Mouse (Mus musculus) liver, adult 2 months (tissue): ENCODE data around the gene Sh3bp4. TPM values are rescaled to one million over a fixed set of nuclear protein-coding genes. Genes with fewer than 3 reads are reported as not detected.
A peak's percentile ranks its signal among the peaks of the same experiment; 100 is the strongest.

Experiments used
- DNase-seq: peaks from one replicate; pipeline ENCODE4 v3.0.0-alpha.2; 2011; ENCODE audit warnings: low read depth, low spot score; ENCODE audit errors: extremely low read depth
- H3K27ac ChIP-seq: fragments of 200-500 bp; replicated peaks from 2 replicates; pipeline ENCODE4 v1.5.1; 2012; ENCODE audit warnings: low read depth, mild to moderate bottlenecking, control low read depth, inconsistent platforms, low read length; ENCODE audit not compliant: insufficient read depth
- H3K27me3 ChIP-seq: fragments of 200-500 bp; 2 replicates; pipeline ENCODE4 v1.6.1; 2012; ENCODE audit warnings: mild to moderate bottlenecking, moderate library complexity, low read length, inconsistent platforms; ENCODE audit not compliant: control insufficient read depth, insufficient read depth
- H3K36me3 ChIP-seq: fragments of 200-500 bp; 2 replicates; pipeline ENCODE4 v1.6.1; 2012; ENCODE audit warnings: low read length, inconsistent platforms; ENCODE audit not compliant: control insufficient read depth, insufficient read depth
- H3K4me1 ChIP-seq: fragments of 200-500 bp; 2 replicates; pipeline ENCODE4 v1.6.1; 2011; ENCODE audit warnings: low read length; ENCODE audit not compliant: control insufficient read depth, insufficient read depth
- H3K4me3 ChIP-seq: fragments of 200-500 bp; 2 replicates; pipeline ENCODE4 v1.5.1; 2011; ENCODE audit warnings: low read depth, mild to moderate bottlenecking, control low read depth, low read length, moderate library complexity; ENCODE audit not compliant: insufficient read depth
- H3K79me2 ChIP-seq: fragments of 200-500 bp; 2 replicates; pipeline ENCODE4 v1.6.1; 2012; ENCODE audit warnings: inconsistent platforms, mild to moderate bottlenecking, low read length, moderate library complexity; ENCODE audit not compliant: control insufficient read depth, insufficient read depth
- H3K9ac ChIP-seq: fragments of 200-500 bp; 2 replicates; pipeline ENCODE4 v1.6.1; 2012; ENCODE audit warnings: low read depth, mild to moderate bottlenecking, control low read depth, inconsistent platforms, low read length
- CTCF ChIP-seq: fragments of 200-500 bp; IDR thresholded peaks from 2 replicates; pipeline ENCODE4 v1.5.1; 2011; ENCODE audit warnings: low read depth, low read length, control low read depth
- POLR2A ChIP-seq: fragments of 200-500 bp; IDR thresholded peaks from 2 replicates; pipeline ENCODE4 v1.6.1; 2011; ENCODE audit warnings: low read length, control low read depth; ENCODE audit not compliant: insufficient read depth; ENCODE audit errors: extremely low read depth
- WGBS: fragments of 180-500 bp; shearing (Covaris S2); methylation state at CpG from one replicate; pipeline ENCODE4 v1.1.7; 2018; 5-methylcytosine and 5-hydroxymethylcytosine counted together
- polyA plus RNA-seq: library from polyadenylated mRNA; depleted of rRNA; stranded (reverse); fragments of >200 nt; gene quantifications from 2 replicates; pipeline ENCODE4 v1.2.3, GENCODE M21; 2012
- total RNA-seq: library from RNA; depleted of rRNA; stranded (reverse); fragments of >200 nt; gene quantifications from 2 replicates; pipeline ENCODE4 v1.2.3, GENCODE M21; 2014

Gene Sh3bp4
- total and polyA plus RNA-seq, 2 experiments = 0.45 to 0.46 TPM

- TF ChIP-seq POLR2A = no peak
- TF ChIP-seq CTCF = no peak
Measured at GRCm38 (mm10) chr1:89166814-89167249, 96.6 kb downstream of the Sh3bp4 start.

GRCm38 (mm10) chr1:89171275-89171767 is 101.1 kb downstream of the Sh3bp4 start:
- Histone ChIP-seq H3K27me3 (no peaks in the 10 kb centered on the region), H3K27ac (no peak overlapping the region), H3K4me1 (no peaks in the 10 kb centered on the region), H3K79me2 (no peaks in the 10 kb centered on the region), H3K4me3 (no peak overlapping the region), H3K36me3 (no peaks in the 10 kb centered on the region), H3K9ac (no peak overlapping the region)
- DNase-seq = no peak
- no peak for TF ChIP-seq POLR2A
- no peak for TF ChIP-seq CTCF
- 90% methylated on average over 8 of the region's 8 CpGs for WGBS

More at GRCm38 (mm10) chr1:89166814-89167249, 96.6 kb downstream of the Sh3bp4 start:
- Histone ChIP-seq H3K27me3 (no peaks in the 10 kb centered on the region; the same call in 1 of the 2 replicates), H3K4me1 (no peaks in the 10 kb centered on the region), H3K79me2 (no peaks in the 10 kb centered on the region), H3K4me3 (no peak overlapping the region), H3K36me3 (no peaks in the 10 kb centered on the region), H3K27ac (no peak overlapping the region), H3K9ac (no peak overlapping the region)
- WGBS = 72% methylated on average over 9 of the region's 9 CpGs
- no peak for DNase-seq

DNA sequence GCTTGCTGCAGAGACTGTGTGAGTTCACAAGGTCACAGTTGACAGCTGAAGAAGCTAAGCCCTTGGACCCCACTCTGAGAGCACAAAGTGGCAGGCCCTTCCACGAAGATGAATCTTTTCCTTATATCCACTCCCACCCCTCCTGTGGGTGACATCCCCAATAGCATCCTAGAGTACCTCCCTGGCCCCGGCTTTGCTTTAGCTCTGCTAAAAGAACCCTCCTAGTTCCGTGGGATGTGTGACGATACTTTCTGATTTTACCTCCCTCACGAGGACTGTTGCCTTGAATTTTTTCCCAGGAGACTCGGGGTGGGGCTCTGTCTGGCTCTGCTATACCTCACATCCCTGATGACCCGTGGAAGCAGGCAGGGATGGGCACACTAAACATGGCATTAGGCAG is 104.4 kb downstream of the Sh3bp4 start:
- Histone ChIP-seq H3K9ac (no peak overlapping the region), H3K4me3 (no peak overlapping the region), H3K27ac (no peak overlapping the region), H3K36me3 (no peaks in the 10 kb centered on the region), H3K4me1 (no peaks in the 10 kb centered on the region), H3K27me3 (no peaks in the 10 kb centered on the region), H3K79me2 (no peaks in the 10 kb centered on the region)
- WGBS = 77% methylated on average over 7 of the region's 7 CpGs
- TF ChIP-seq POLR2A (no peak), CTCF (no peak)
- DNase-seq = no peak

GRCm38 (mm10) chr1:89175355-89175754 is 105.1 kb downstream of the Sh3bp4 start:
- H3K79me2 ChIP-seq = no peaks in the 10 kb centered on the region
- no peak overlapping the region for H3K4me3 ChIP-seq
- no peaks in the 10 kb centered on the region for H3K4me1 ChIP-seq
- H3K36me3 ChIP-seq = no peaks in the 10 kb centered on the region
- H3K27me3 ChIP-seq = no peaks in the 10 kb centered on the region
- WGBS = 64% methylated on average over 2 of the region's 2 CpGs
- no peak overlapping the region for H3K9ac ChIP-seq
- no peak overlapping the region for H3K27ac ChIP-seq
- no peak for TF ChIP-seq POLR2A
- TF ChIP-seq CTCF = peak; percentile 72
- DNase-seq = no peak

DNA sequence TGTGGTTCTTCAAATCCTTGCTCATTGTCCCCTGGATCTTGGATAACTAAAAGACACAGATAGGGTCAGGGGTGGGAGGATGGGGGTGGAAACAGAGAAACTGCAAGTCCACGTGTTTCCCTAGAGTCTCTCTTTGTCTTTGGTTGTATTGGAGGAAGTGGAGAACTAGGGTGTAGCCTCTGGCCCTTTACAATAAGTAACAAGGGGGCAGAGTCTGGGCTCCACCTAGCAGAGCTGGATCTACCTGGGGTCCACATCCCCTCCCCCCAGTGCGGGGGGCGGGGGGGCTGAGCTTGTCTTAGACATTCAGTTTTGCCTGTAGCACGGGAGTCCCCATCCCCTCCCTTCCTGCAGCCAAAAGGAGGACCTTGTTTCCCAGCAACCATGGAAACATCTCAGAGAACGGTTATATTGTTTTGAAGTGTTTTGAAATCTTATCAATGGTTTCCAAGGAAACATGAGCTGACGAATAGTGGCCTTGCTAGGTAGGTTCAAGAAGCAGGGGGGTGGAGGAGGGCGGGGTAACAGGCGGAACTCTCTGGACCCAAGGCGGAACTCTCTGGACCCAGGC is 113.1 kb downstream of the Sh3bp4 start:
- TF ChIP-seq CTCF (no peak), POLR2A (no peak)
- 15% methylated on average over 9 of the region's 9 CpGs for WGBS
- Histone ChIP-seq H3K4me3 (no peak overlapping the region), H3K27ac (no peak overlapping the region), H3K4me1 (no peaks in the 10 kb centered on the region), H3K27me3 (no peaks in the 10 kb centered on the region), H3K9ac (no peak overlapping the region), H3K79me2 (no peaks in the 10 kb centered on the region), H3K36me3 (no peaks in the 10 kb centered on the region)
- DNase-seq = peak; percentile 22

DNA sequence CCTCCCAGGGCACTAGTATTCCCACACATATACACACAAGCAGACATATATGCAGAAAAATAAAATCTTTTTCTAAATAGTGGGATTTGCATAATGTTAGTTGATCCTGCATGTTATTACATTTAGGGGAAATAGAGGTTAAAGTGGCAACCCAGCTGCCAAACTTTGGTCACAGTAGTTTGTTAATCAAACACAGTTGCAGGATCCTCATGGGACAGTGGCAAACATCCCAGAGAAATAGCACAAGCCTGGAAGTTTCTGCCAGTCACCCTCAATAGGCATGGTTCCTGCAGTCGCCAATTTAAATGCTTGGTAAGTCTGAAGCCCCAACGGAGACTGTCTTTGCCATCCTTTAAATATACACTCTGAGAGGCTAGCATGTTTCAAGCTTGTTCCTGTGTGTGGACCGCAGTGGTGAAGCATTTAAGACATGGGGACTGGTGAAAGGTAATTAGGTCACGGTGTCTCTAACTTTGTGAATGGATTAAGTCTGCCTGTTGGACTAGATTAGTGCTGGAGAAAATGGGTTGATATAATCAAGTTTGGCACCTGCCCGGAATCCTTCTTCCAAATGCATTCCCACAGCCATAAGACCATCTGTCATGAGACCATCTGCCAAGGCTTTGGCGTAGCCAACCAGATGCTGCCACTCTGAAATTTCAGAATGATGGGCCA is 114.0 kb downstream of the Sh3bp4 start:
- no peaks in the 10 kb centered on the region for H3K27me3 ChIP-seq
- H3K79me2 ChIP-seq = no peaks in the 10 kb centered on the region
- H3K36me3 ChIP-seq = no peaks in the 10 kb centered on the region
- 74% methylated on average over 6 of the region's 6 CpGs for WGBS
- TF ChIP-seq POLR2A (no peak), CTCF (no peak)
- H3K9ac ChIP-seq = no peak overlapping the region
- no peak overlapping the region for H3K27ac ChIP-seq
- peak; percentile 34 for DNase-seq
- no peaks in the 10 kb centered on the region for H3K4me1 ChIP-seq
- no peak overlapping the region for H3K4me3 ChIP-seq
